Mouse (Mus musculus) stomach, embryonic 15.5 days (tissue): ENCODE measurements around the gene Taok2. TPM values are rescaled to one million over a fixed set of nuclear protein-coding genes. Genes with fewer than 3 reads are reported as not detected.

Source experiments
- ATAC-seq: fragments of 200-750 bp; cut with Nextera tagmentation; 2 replicates; pipeline ENCODE4 v1.8.0; 2017; ENCODE audit warnings: low read depth, moderate number of reproducible peaks, moderate TSS enrichment; ENCODE audit not compliant: insufficient read depth, low FRiP score
- H3K27ac ChIP-seq: fragments of 300-500 bp; sonication (generic); 2 replicates; pipeline ENCODE4 v1.5.1; 2015; ENCODE audit warnings: mild to moderate bottlenecking, inconsistent platforms
- H3K27me3 ChIP-seq: fragments of 300-500 bp; sonication (generic); replicated peaks from 2 replicates; pipeline ENCODE4 v1.6.1; 2015; ENCODE audit warnings: inconsistent platforms
- H3K36me3 ChIP-seq: fragments of 300-500 bp; sonication (generic); 2 replicates; pipeline ENCODE4 v1.6.1; 2015; ENCODE audit warnings: inconsistent platforms
- H3K4me1 ChIP-seq: fragments of 300-500 bp; sonication (generic); 2 replicates; pipeline ENCODE4 v1.6.1; 2015; ENCODE audit warnings: inconsistent platforms
- H3K4me2 ChIP-seq: fragments of 300-500 bp; sonication (generic); 2 replicates; pipeline ENCODE4 v1.6.1; 2015; ENCODE audit warnings: mild to moderate bottlenecking, inconsistent platforms
- H3K4me3 ChIP-seq: fragments of 300-500 bp; sonication (generic); replicated peaks from 2 replicates; pipeline ENCODE4 v1.5.1; 2015; ENCODE audit warnings: inconsistent platforms
- H3K9ac ChIP-seq: fragments of 300-500 bp; sonication (generic); 2 replicates; pipeline ENCODE4 v1.6.1; 2015; ENCODE audit warnings: inconsistent platforms
- H3K9me3 ChIP-seq: fragments of 300-500 bp; sonication (generic); 2 replicates; pipeline ENCODE4 v1.6.1; 2016; ENCODE audit warnings: inconsistent platforms
- WGBS: fragments of 180-500 bp; shearing (Covaris S2); methylation state at CpG from one replicate; pipeline ENCODE4 v1.1.7; 2015; 5-methylcytosine and 5-hydroxymethylcytosine counted together
- polyA plus RNA-seq: library from polyadenylated mRNA; unstranded; fragments of >200 nt; fragmentation: Nextera tagmentation; extraction: Ambion mirVana; gene quantifications from 2 replicates; pipeline ENCODE4 v1.2.1, GENCODE M21; 2015

Gene Taok2
- polyA plus RNA-seq, 1 experiment from 2014 or later: 38.3 TPM

DNA sequence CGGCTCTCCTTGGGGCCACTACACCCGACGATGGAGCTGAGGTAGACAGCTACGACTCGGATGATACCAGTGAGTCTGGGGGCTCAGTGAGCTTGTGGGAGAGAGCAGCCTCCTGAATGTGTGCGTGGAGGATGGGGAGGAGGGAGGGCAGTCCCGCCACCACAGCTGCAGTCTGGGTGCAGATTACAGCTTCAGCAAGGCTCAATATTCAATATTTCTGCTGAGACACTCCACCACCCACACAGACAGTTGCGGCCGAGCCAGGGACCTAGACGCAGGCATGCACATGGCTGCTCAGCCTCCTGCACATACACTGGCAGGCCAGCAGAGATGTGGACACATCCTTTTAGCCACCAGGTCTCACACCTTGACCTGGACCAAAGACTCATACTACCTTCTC lies 35.7 kb downstream of the Taok2 start:
- Histone ChIP-seq H3K4me2 (peak overlapping the region; percentile 99), H3K36me3 (peaks cover 21% of the 10 kb centered on the region; the same call in 1 of the 2 replicates), H3K4me3 (no peak overlapping the region), H3K4me1 (peaks cover 15% of the 10 kb centered on the region), H3K9me3 (no peaks in the 10 kb centered on the region), H3K27me3 (peaks cover 22% of the 10 kb centered on the region), H3K27ac (no peak overlapping the region), H3K9ac (no peak overlapping the region)
- WGBS: 21% methylated on average over 10 of the region's 10 CpGs
- ATAC-seq: no peak

- peaks cover 10% of the 10 kb centered on the region; the same call in 1 of the 2 replicates for H3K36me3 ChIP-seq
- peak overlapping the region; percentile 52 for H3K4me3 ChIP-seq
- no peak; the same call in 1 of the 2 replicates for ATAC-seq
- peaks cover 15% of the 10 kb centered on the region for H3K4me1 ChIP-seq
- peak overlapping the region; percentile 99 for H3K4me2 ChIP-seq
- peaks cover 22% of the 10 kb centered on the region for H3K27me3 ChIP-seq
- no peak overlapping the region for H3K27ac ChIP-seq
- H3K9me3 ChIP-seq: no peaks in the 10 kb centered on the region
- H3K9ac ChIP-seq: peak overlapping the region; percentile 22; the same call in 1 of the 2 replicates
- 2% methylated on average over 69 of the region's 74 CpGs for WGBS
Measured at GRCm38 (mm10) chr7:126847421-126848398, 36.8 kb downstream of the Taok2 start.

- Histone ChIP-seq H3K27me3 (peaks cover 22% of the 10 kb centered on the region), H3K9ac (peak within 1 kb of the TSS; percentile 22; the same call in 1 of the 2 replicates), H3K4me2 (peak within 1 kb of the TSS; percentile 99), H3K27ac (no peak within 1 kb of the TSS), H3K9me3 (no peaks in the 10 kb centered on the region), H3K4me3 (peak within 1 kb of the TSS; percentile 52), H3K4me1 (peaks cover 15% of the 10 kb centered on the region), H3K36me3 (peaks cover 5% of the 10 kb centered on the region; the same call in 1 of the 2 replicates)
- no peak for ATAC-seq
- 25% methylated on average over 4 of the region's 4 CpGs for WGBS
Measured at GRCm38 (mm10) chr7:126847116-126847420, 37.4 kb downstream of the Taok2 start, which contains the start of gene Doc2a. Doc2a (plus strand) TSS chr7:126847416.

- Histone ChIP-seq H3K4me1 (peaks cover 15% of the 10 kb centered on the region), H3K9me3 (no peaks in the 10 kb centered on the region), H3K36me3 (no peaks in the 10 kb centered on the region), H3K9ac (no peak overlapping the region), H3K27me3 (peaks cover 22% of the 10 kb centered on the region), H3K4me3 (no peak overlapping the region), H3K4me2 (no peak overlapping the region), H3K27ac (no peak overlapping the region)
- WGBS: 89% methylated on average over 2 of the region's 2 CpGs
- ATAC-seq: no peak
Measured at GRCm38 (mm10) chr7:126845516-126845915, 39.0 kb downstream of the Taok2 start.

GRCm38 (mm10) chr7:126843276-126843675 lies 41.2 kb downstream of the Taok2 start:
- Histone ChIP-seq H3K4me3 (no peak overlapping the region), H3K4me2 (no peak overlapping the region), H3K27ac (no peak overlapping the region), H3K4me1 (peaks cover 12% of the 10 kb centered on the region), H3K9ac (no peak overlapping the region), H3K27me3 (peaks cover 7% of the 10 kb centered on the region), H3K36me3 (no peaks in the 10 kb centered on the region), H3K9me3 (no peaks in the 10 kb centered on the region)
- 74% methylated on average over 9 of the region's 9 CpGs for WGBS
- ATAC-seq: no peak

DNA sequence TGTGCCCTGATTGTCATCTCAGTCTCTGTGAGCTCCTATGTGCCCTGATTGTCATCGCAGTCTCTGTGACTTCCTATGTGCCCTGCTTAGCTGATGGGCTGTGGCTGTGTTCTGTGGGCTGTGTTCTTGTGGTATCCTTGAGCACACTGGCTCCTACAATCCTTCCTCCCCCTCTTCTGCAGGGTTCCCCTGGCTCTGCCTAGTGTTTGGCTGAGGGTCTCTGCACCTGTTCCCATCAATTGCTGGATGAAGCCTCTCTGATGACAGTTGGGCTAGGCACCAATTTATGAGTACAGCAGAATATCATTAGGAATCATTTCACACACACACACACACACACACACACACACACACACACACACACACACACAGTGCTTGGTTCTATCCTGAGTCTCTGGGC lies 51.2 kb downstream of the Taok2 start:
- no peak overlapping the region for H3K27ac ChIP-seq
- 0 out of 2 replicates have a peak, but pooled peaks cover 4% of the 10 kb centered on the region for H3K4me1 ChIP-seq
- WGBS: 100% methylated on average over 1 of the region's 1 CpGs
- no peaks in the 10 kb centered on the region for H3K36me3 ChIP-seq
- no peaks in the 10 kb centered on the region for H3K27me3 ChIP-seq
- no peak overlapping the region for H3K9ac ChIP-seq
- no peak for ATAC-seq
- no peaks in the 10 kb centered on the region for H3K9me3 ChIP-seq
- H3K4me2 ChIP-seq: no peak overlapping the region
- no peak overlapping the region for H3K4me3 ChIP-seq

GRCm38 (mm10) chr7:126832036-126832598 lies 52.4 kb downstream of the Taok2 start:
- H3K4me1 ChIP-seq: 0 out of 2 replicates have a peak, but pooled peaks cover 4% of the 10 kb centered on the region
- peak; percentile 78 for ATAC-seq
- no peaks in the 10 kb centered on the region for H3K27me3 ChIP-seq
- no peaks in the 10 kb centered on the region for H3K9me3 ChIP-seq
- H3K36me3 ChIP-seq: no peaks in the 10 kb centered on the region
- no peak overlapping the region for H3K9ac ChIP-seq
- peak overlapping the region; percentile 53 for H3K4me2 ChIP-seq
- WGBS: under 1% methylated on average over 21 of the region's 21 CpGs
- H3K4me3 ChIP-seq: peak overlapping the region; percentile 27
- no peak overlapping the region for H3K27ac ChIP-seq

DNA sequence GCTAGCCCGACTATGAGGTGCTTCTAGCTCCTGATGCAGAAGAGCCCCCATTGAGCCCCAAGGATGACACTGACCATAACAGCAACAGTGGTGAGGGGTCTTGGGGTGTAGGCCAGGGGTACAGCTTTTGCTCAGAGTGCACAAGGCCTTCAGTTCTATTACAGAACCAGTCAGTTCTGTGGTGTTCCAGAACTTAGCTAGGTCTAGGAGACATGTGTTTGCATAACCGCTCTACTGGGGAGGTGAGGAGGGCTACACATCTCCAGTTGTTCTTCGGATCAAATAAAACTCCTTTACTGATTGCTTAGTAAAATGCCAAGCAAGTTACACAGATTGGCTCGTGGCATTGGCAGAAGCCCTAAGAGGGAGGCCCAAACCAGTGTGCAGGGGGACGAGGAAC lies 53.0 kb downstream of the Taok2 start, which contains the start of gene 4930451I11Rik:
Gene 4930451I11Rik, minus strand, starts transcription at position 101 of the 400 bp plus-strand sequence.
- no peaks in the 10 kb centered on the region for H3K36me3 ChIP-seq
- no peak within 1 kb of the TSS for H3K9ac ChIP-seq
- ATAC-seq: no peak
- WGBS: 46% methylated on average over 5 of the region's 5 CpGs
- H3K27ac ChIP-seq: no peak within 1 kb of the TSS
- 0 out of 2 replicates have a peak, but pooled peaks cover 4% of the 10 kb centered on the region for H3K4me1 ChIP-seq
- H3K9me3 ChIP-seq: no peaks in the 10 kb centered on the region
- H3K4me3 ChIP-seq: peak within 1 kb of the TSS; percentile 27
- H3K4me2 ChIP-seq: peak within 1 kb of the TSS; percentile 53
- no peaks in the 10 kb centered on the region for H3K27me3 ChIP-seq

GRCm38 (mm10) chr7:126825952-126826351 lies 58.6 kb downstream of the Taok2 start:
- no peak for ATAC-seq

DNA sequence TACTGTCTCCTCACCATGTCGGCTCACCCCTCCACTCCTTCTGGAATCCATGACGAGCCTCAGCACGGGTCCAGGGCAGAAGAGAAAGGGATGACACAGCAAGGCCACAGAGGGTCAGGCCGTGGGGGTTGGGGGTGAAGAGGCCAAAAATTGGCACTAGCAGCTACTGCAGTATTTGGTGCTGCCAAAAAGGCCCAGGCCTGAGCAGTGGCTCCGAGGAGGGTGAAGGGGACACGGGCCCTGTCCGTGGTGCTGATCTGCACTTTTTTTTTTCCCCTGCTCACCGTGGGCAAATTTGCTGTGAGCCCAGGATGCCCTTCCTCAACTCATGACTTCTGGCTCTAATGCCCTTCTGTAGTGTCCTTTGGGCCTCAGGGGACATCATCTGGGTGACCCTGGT lies 59.1 kb downstream of the Taok2 start:
- H3K4me1 ChIP-seq: peaks cover 5% of the 10 kb centered on the region; the same call in 1 of the 2 replicates
- H3K36me3 ChIP-seq: no peaks in the 10 kb centered on the region
- WGBS: 16% methylated on average over 8 of the region's 8 CpGs
- ATAC-seq: no peak
- H3K27ac ChIP-seq: no peak overlapping the region
- H3K4me3 ChIP-seq: no peak overlapping the region
- no peak overlapping the region for H3K4me2 ChIP-seq
- H3K9me3 ChIP-seq: no peaks in the 10 kb centered on the region
- H3K27me3 ChIP-seq: peaks cover 25% of the 10 kb centered on the region
- H3K9ac ChIP-seq: no peak overlapping the region

More at GRCm38 (mm10) chr7:126825952-126826351, 58.6 kb downstream of the Taok2 start:
- Histone ChIP-seq H3K4me3 (no peak overlapping the region), H3K4me2 (no peak overlapping the region), H3K36me3 (no peaks in the 10 kb centered on the region), H3K9me3 (no peaks in the 10 kb centered on the region), H3K27ac (no peak overlapping the region), H3K9ac (no peak overlapping the region), H3K4me1 (peaks cover 5% of the 10 kb centered on the region; the same call in 1 of the 2 replicates), H3K27me3 (peaks cover 25% of the 10 kb centered on the region)
- WGBS: 69% methylated on average over 5 of the region's 5 CpGs

DNA sequence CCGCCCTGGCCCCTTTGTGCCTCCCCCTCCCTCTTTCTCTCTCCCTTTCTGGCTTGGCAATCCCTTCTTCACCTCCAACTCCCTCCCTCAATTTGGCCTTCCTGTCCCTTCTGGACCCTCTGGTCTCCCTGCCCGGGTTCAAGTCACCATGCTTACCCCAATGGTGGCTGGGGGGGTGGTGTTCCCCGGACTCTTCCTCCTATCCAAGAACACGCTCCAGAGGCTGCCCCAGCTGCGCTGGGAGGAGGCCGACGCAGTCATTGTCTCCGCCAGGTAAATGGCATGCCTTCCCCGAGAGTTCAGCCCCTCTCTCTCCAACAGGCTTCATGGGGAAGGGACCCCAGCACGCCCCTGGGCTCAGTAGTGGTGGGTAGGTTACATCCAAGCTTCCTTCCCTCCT lies 60.6 kb downstream of the Taok2 start:
- Histone ChIP-seq H3K27me3 (peaks cover 25% of the 10 kb centered on the region), H3K4me1 (peaks cover 5% of the 10 kb centered on the region; the same call in 1 of the 2 replicates), H3K9ac (no peak overlapping the region), H3K4me2 (no peak overlapping the region), H3K27ac (no peak overlapping the region), H3K36me3 (no peaks in the 10 kb centered on the region), H3K9me3 (no peaks in the 10 kb centered on the region), H3K4me3 (no peak overlapping the region)
- ATAC-seq: no peak
- 17% methylated on average over 10 of the region's 10 CpGs for WGBS
